Mouse (Mus musculus): ENCODE results near the gene Rnf26.

Rnf26 gene

GRCm38 (mm10) chr9:44094737-44095136, 18.6 kb downstream of the Rnf26 start:
- CTCF ChIA-PET, result interaction anchor here (1.2 kb wide), 1 partner anchor 27 kb away, joined by 3 read pairs; no protein-coding TSS in a partner anchor

DNA sequence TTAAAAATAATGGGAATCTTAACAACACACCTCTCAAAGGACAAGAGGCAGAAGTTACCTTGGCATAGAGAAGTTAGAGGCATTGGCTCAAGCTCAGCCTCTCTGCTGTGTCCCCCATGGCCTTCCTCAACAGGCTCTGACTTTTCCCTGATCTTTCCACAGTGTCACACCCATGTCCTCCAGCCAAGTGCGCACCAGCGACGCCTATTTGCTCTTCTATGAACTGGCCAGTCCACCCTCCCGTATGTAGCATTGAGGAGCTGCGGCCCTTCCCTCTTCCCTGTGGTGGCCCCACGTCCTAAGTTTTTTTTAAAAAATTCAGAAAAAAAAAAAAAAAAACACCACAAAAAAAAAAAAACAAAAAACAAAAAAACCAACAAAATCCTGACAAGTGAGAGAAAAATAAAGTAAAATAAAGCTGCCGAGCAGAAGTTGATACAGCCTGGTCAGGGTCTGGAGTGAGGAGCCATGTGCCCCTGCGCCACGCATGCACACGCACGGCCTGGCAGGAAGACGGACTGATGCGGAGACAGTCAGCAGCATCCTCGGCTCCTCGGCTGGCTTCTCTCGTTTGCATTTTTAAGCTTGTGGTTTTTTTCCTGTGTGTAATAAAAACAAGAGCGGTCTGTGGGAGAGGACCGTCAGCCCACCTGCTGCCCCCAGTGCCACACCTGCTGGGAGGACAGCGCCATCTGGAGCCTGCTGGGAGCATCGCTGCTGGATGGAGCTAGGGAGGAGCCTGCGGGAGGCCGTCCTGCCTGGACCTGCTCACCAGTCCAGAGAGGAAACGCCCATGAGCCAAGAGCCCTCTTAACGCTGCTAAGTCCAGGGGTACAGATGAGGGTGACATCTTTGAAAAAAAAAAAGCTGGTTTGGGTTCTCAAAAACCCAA, 19.5 kb downstream of the Rnf26 start:
- CTCF ChIA-PET, result interaction anchor here (0.7 kb wide), 1 partner anchor 11 kb away, joined by 4 read pairs; no protein-coding TSS in a partner anchor

DNA sequence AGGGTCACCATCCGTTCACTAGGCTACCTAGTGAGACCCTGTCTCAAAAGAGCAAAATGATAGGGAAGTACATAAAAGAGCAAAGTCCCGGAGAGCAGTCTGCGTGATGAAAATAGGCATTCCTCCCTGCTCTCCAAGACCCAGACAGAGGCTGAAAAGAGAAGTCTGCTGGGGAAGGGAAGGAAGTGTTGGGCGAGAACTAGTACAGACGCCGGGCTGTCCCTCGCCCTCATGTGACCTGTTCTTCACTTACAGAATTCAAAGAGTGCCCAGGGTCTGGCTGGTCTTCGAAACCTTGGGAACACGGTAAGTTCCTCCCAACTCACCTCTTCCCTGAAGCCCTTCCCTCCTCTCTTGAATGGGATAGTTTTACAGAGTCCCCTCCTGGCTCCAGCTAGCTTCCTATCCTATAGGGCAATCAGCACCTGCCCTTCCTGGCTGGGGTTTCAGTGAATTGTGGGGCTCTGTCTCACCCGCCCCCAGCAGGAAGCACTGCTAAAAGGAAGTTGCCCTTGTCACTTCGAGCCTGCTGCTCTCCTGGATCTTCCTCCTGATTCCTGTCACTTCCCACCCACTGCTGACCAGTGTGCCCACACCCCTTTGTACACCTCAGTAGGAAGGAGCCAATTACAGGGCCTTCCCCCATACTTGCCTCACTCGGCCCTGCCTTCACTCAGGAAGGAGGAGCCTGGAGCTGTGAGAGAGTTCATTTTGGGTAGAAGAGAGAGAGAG, 24.3 kb downstream of the Rnf26 start:
- CTCF ChIA-PET, result interaction anchor here (0.5 kb wide), 1 partner anchor 11 kb away, joined by 3 read pairs; no protein-coding TSS in a partner anchor

DNA sequence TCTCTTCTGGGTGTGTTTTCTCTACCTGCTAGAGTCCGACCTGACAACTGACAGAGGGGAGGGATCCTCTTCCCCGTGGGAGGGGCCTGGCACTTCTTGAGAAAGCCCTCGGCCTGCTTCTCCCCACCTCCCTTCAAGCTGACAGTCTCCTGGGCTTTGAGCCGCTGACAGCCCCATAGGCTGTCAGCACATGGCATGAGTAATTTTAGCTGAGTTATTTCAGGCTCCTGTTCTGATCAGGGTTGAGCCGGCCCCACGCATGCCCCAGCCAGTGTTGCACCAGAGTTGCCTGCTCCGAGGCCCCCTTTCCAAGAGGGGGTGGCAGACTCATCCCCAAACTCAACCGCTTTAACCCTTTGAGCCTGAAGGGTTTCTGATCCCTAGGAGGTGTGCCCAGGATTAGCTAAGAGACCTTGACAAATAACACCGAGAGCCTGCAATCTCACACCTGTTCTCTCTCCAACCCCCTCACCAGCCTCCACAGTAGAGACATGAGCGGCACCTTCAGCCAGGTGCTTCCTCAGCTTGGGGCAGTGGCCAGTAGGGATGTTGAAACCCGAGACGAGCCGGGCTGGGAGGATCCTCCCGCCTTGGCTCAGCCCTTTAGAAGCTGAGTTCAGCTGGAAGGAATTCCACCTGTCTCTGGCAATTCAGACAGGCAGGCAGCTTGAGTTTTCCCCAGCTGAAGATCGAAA, 25.4 kb downstream of the Rnf26 start:
- CTCF ChIA-PET, result interaction anchor here (0.6 kb wide), 1 partner anchor 11 kb away, joined by 13 read pairs; no protein-coding TSS in a partner anchor

DNA sequence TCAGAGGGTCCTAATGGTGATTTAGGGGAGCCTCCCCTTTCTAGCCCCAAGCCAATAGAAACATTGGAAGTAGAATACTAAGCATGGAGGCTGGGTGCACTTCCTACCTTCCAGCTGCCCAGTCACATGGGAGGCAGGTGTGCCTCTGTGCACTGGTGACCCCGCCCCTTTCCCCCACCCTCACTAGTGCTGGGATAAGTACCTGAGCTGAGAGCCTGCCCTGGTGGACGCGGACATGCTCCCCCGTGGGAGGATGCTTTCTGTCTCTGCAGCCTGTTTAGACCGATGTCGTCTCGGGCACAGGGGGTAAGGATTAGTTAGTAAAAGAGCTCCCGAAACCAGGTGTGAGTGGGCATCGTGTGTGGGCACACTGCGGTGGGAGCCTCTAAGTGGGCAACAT, 26.4 kb downstream of the Rnf26 start:
- CTCF ChIA-PET, result no interaction called here

GRCm38 (mm10) chr9:44085741-44086665, 27.3 kb downstream of the Rnf26 start:
- CTCF ChIA-PET, result interaction anchor here (0.5 to 0.6 kb wide), 2 partner anchors 31 to 897 kb away, joined by 3 to 4 read pairs; no protein-coding TSS in a partner anchor

DNA sequence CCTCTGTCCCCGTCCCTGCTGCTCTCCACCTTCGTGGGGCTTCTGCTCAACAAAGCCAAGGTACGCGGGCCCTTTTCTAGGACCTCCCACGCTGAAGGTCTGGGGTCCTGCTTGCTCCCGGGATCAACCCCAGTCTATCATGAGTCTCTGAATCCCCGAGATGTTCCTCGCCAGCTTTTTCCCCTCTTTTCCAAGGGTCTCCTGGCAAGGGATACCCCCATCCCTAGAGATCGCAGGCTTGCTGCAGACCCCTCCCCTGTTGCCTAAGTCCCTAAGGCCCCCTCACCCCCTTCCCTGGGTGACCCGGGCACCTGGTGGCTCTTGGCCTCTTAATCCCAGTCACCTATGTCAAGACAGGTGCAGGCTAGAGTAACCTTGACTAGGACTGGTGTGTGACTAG, 28.0 kb downstream of the Rnf26 start:
- CTCF ChIA-PET, result no interaction called here

DNA sequence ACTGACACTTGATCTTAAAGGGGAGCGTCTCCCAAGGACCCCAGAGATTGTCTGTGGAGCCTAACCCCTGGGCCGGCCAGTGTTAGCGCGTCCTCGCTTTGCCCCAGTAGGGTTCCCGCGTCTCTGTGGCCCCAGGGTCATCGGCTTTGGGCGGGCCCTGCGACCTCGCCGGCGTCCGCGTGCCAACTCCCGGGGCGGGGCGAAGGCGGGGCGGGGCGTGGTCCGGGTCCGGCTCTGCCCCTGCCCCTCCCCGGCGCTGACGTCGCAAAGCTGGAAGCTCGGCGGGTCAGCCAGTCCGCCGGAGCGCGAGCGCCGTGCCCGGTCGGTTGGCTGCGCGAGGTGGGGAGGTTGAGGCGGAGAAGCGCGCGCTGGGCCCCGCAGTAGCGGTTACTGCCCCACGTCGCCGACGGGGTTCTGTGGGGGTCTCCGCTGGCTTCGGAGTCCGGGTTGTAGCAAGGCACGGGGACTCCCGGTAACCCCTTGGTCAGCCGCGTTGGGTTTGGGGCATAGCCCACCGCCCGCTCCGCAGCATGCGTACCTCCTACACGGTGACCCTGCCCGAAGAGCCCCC, 28.6 kb downstream of the Rnf26 start:
- CTCF ChIA-PET, result no interaction called here

GRCm38 (mm10) chr9:44084236-44084635, 29.1 kb downstream of the Rnf26 start:
- CTCF ChIA-PET, result no interaction called here

DNA sequence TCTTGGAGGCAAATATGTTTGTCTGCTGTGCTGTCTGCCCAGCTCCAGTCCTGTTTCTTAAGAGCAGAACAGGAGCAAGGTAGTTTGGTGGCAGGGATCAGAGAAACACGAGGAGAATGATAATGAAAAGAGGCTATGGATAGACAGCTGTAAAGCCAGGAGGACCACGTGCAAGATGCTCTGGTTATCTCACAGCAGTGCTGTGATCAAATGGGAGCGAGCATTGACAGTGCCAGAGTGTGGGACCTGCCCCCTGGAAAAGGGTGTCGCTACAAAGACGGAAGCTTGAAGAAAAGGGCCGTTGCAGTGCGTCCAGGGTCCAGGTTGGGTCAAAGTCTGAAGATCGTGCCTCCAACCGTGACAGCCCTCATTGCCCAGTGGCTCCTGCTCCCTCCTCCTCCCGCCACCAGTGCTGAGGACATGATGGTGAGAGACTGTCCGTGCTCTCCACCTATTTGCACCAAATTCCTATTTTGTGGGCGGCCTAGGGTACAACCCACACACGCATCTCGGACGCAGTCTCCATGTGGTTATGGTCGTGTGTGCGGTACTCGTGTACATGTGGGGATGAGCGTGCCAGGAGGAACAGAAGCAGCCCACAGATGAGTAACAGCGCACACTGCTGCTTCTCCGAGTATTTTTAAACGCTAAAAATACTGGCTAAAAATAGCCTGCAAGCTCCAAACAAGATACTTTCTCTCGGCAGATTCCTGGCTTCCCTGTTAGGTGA, 29.8 kb downstream of the Rnf26 start:
- CTCF ChIA-PET, result interaction anchor here (0.5 to 0.7 kb wide), 2 partner anchors 10 to 12 kb away, joined by 4 read pairs; no protein-coding TSS in a partner anchor

GRCm38 (mm10) chr9:44082266-44082665, 31.1 kb downstream of the Rnf26 start:
- CTCF ChIA-PET, result no interaction called here

- CTCF ChIA-PET, result interaction anchor here (0.9 kb wide), 1 partner anchor 131 kb away, joined by 3 read pairs; no protein-coding TSS in a partner anchor
Measured at GRCm38 (mm10) chr9:44081581-44081980, 31.7 kb downstream of the Rnf26 start.

- CTCF ChIA-PET, result interaction anchor here (0.9 kb wide), 1 partner anchor 131 kb away, joined by 3 read pairs; no protein-coding TSS in a partner anchor
Measured at GRCm38 (mm10) chr9:44080953-44081352, 32.4 kb downstream of the Rnf26 start.

GRCm38 (mm10) chr9:44079997-44080780, 33.1 kb downstream of the Rnf26 start:
- CTCF ChIA-PET, result no interaction called here

DNA sequence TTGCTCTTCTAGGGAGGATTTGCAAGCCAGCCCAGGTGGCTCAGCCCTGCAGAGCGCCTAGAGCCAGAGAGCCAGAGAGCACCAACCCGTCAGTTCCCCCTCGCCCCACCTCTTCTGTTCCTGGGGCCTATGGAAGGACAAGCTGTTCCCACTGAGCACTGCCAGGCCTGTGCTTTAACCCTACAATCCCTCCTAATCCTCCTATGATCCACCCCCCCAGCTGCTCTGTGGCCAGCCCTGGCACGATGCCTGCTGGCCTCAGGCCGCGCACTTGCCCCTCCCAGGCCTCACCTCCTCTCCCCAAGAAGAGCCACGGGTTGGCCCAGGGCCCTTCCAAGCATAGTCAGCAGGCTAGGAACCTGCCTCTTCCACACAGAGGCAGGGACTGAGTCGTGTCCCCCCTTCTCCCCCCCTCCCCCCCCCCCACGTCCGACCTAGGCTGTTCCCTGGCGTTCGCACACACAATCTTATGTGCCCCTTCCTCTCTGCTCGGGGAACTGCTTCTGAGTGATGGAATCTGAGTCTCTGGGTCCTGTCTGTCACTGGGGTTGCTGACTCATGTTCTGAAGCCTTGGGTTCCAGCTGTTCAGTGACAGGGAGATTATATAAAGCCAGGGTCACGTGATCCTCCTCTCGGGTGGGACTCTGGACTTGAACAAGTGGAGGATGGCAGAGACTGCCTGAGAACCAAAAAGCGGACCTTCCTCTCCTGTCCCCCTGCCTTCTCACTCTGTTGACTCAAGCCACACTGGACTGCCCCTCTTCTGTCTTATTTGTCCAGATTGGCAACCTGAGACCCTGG, 34.2 kb downstream of the Rnf26 start:
- CTCF ChIA-PET, result no interaction called here

GRCm38 (mm10) chr9:44078136-44078797, 35.0 kb downstream of the Rnf26 start:
- CTCF ChIA-PET, result interaction anchor here (0.7 kb wide), 1 partner anchor 11 kb away, joined by 3 read pairs; no protein-coding TSS in a partner anchor

GRCm38 (mm10) chr9:44077266-44077910, 35.9 kb downstream of the Rnf26 start:
- CTCF ChIA-PET, result interaction anchor here (0.7 kb wide), 1 partner anchor 11 kb away, joined by 3 read pairs; no protein-coding TSS in a partner anchor

Measured in spleen, embryonic (tissue).